Mouse (Mus musculus) G1E (cell line): ENCODE data around the gene Cep290. TPM values are rescaled to one million over a fixed set of nuclear protein-coding genes. Genes with fewer than 3 reads are reported as not detected.
A peak's percentile ranks its signal among the peaks of the same experiment; 100 is the strongest.

ENCODE experiments used
- ATAC-seq: 2 replicates; pipeline ENCODE4 v1.8.0; 2016; ENCODE audit warnings: mild to moderate bottlenecking; ENCODE audit not compliant: insufficient number of reproducible peaks, poor library complexity, low FRiP score, severe bottlenecking; ENCODE audit errors: extremely low read depth
- DNase-seq: peaks from one replicate; pipeline ENCODE4 v3.0.0; 2012; ENCODE audit warnings: low spot score
- H3K27me3 ChIP-seq: 2 replicates; pipeline ENCODE4 v1.6.1; 2012; ENCODE audit warnings: mild to moderate bottlenecking, low read length, inconsistent platforms; ENCODE audit not compliant: insufficient read depth
- H3K36me3 ChIP-seq: replicated peaks from 2 replicates; pipeline ENCODE3; 2012; ENCODE audit warnings: mild to moderate bottlenecking, inconsistent platforms
- H3K4me1 ChIP-seq: 2 replicates; pipeline ENCODE4 v1.6.1; 2012; ENCODE audit warnings: low read depth, low read length, inconsistent platforms, mixed read lengths; ENCODE audit not compliant: insufficient read depth
- H3K4me3 ChIP-seq: 2 replicates; pipeline ENCODE4 v1.5.1; 2012; ENCODE audit warnings: low read depth, mild to moderate bottlenecking, inconsistent platforms, low read length, moderate library complexity, mixed read lengths
- H3K9me3 ChIP-seq: replicated peaks from 2 replicates; pipeline ENCODE4 v1.6.1; 2012; ENCODE audit warnings: inconsistent platforms
- CTCF ChIP-seq: IDR thresholded peaks from 2 replicates; pipeline ENCODE4 v1.5.1; 2012; ENCODE audit warnings: low read depth, low read length, inconsistent platforms, mixed read lengths
- GATA1 ChIP-seq: IDR thresholded peaks from 2 replicates; pipeline ENCODE4 v1.6.1; 2012; ENCODE audit warnings: borderline replicate concordance, low read length, inconsistent platforms, mixed read lengths
- GATA2 ChIP-seq: IDR thresholded peaks from 2 replicates; pipeline ENCODE4 v1.6.1; 2012; ENCODE audit warnings: low read depth, low read length, inconsistent platforms, borderline replicate concordance
- POLR2AphosphoS5 ChIP-seq: IDR thresholded peaks from 2 replicates; pipeline ENCODE4 v1.6.1; 2012; ENCODE audit warnings: low read depth, low read length, inconsistent platforms; ENCODE audit not compliant: insufficient replicate concordance
- TAL1 ChIP-seq: conservative IDR thresholded peaks from 2 replicates; pipeline ENCODE4 v1.6.1; 2012; ENCODE audit warnings: low read depth, low read length, inconsistent platforms, mixed read lengths
- polyA plus RNA-seq: library from polyadenylated mRNA; stranded (reverse); fragments of >175 nt; gene quantifications from 2 replicates; pipeline ENCODE4 v1.2.3, GENCODE M21; 2012
- total RNA-seq, 2 experiments: library from RNA; stranded (forward) in 1 of 2; stranded (reverse) in 1 of 2; fragments of 200-1000 nt in 1 of 2; fragments of >200 nt in 1 of 2; fragmentation: Nextera tagmentation in 1 of 2; gene quantifications; 2 replicates each; pipeline ENCODE4 v1.2.3; 2014 to 2017

Cep290 gene
- 45.9 and 49.4 TPM in 2 replicates for total RNA-seq (2014; fragmentation: Nextera tagmentation)
- total RNA-seq (2017): 23.3 and 28.6 TPM in 2 replicates
- polyA plus RNA-seq: 0.58 and 1.0 TPM in 2 replicates

DNA sequence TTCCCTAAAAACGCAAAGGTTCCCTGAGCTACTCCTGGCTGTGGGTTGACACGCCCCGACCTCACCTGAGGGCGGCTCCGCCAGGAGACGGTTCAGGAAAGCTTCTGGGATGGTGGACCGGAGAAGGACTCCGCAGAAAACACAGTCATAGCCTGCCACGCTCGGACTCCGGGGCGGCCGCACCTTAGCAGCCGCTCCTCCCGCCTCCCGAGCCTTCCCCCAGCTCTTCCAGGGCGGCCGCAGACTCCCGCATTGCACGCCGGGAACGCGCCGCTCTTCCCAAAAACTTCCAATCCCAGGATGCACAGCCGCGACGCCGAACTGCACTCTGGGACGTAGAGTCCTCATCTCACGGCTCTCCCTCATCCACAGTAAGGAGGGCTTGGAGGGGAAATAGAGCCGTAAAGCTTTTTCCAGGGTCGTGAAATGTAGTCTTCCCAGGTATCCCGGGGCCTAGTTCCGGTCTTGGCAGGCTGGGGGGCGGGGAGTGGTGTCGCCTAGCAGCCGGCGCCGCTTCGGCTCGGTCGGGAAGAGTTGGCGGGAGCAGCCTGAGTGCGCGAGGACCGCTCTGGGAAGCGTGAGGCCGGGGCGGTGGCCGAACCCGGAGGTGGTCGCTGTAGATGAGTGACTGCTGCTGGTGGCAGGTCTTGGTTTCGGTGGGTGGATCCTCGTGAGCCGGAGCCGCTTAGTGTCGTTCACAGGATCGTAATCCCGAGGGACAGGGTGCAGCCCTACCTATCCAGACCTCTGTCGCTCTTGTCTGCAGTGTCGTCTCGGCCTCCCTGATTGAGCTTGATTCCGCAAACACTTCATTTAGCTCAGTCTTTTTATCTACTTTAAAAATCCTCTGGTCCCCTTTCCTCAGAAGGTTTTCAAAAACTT, at the start of gene Cep290, which contains the start of gene Tmtc3:
TSS of gene Cep290 (plus strand) at position 462 of the 882 bp plus-strand sequence.
TSS of gene Tmtc3 (minus strand) at position 254 of the 882 bp plus-strand sequence.
- H3K36me3 ChIP-seq: peaks cover 35% of the 10 kb centered on the region
- peaks cover 42% of the 10 kb centered on the region for H3K4me1 ChIP-seq
- TF ChIP-seq TAL1 (no peak), GATA2 (no peak), POLR2AphosphoS5 (no peak), CTCF (no peak), GATA1 (no peak)
- H3K9me3 ChIP-seq: no peaks in the 10 kb centered on the region
- DNase-seq: peak; percentile 84
- H3K4me3 ChIP-seq: peak within 1 kb of the TSS; percentile 84
- ATAC-seq: peak; percentile 89
- no peaks in the 10 kb centered on the region for H3K27me3 ChIP-seq

DNA sequence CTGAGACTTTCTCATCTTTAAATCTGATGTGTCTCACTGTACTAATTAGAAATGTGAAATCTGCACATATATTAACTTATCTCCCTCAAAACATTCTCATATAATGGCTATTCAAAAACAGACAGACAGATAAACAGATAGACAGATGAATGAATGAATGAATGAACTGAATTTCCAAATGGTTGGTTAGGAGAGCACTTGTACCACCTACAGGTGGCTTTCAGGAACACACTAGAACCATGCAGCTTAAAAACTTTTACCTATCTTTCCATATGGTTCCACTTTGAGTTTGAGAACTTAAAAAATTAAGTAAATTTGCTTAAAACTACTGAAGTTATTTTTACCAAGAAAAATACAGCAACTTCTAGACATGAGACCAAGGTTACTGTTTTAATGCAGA, 38.0 kb upstream of the Cep290 start:
- Histone ChIP-seq H3K9me3 (no peaks in the 10 kb centered on the region), H3K36me3 (peaks cover 34% of the 10 kb centered on the region), H3K27me3 (no peaks in the 10 kb centered on the region), H3K4me3 (no peak overlapping the region), H3K4me1 (no peaks in the 10 kb centered on the region)
- DNase-seq (no peak), ATAC-seq (peak; percentile 15; the same call in 1 of the 2 replicates)
- no peak for TF ChIP-seq CTCF
- TF ChIP-seq TAL1: no peak
- TF ChIP-seq POLR2AphosphoS5: no peak
- TF ChIP-seq GATA1: no peak
- no peak for TF ChIP-seq GATA2

GRCm38 (mm10) chr10:100460515-100460914, 26.8 kb upstream of the Cep290 start:
- no peak for DNase-seq
- peaks cover 59% of the 10 kb centered on the region for H3K36me3 ChIP-seq
- no peak for ATAC-seq
- no peaks in the 10 kb centered on the region for H3K27me3 ChIP-seq
- TF ChIP-seq POLR2AphosphoS5: no peak
- TF ChIP-seq CTCF: no peak
- no peak for TF ChIP-seq GATA2
- TF ChIP-seq TAL1: no peak
- no peak for TF ChIP-seq GATA1
- no peaks in the 10 kb centered on the region for H3K4me1 ChIP-seq
- no peak overlapping the region for H3K4me3 ChIP-seq
- H3K9me3 ChIP-seq: no peaks in the 10 kb centered on the region

- no peak for DNase-seq
- Histone ChIP-seq H3K27me3 (no peaks in the 10 kb centered on the region), H3K9me3 (no peaks in the 10 kb centered on the region), H3K36me3 (peaks cover 52% of the 10 kb centered on the region), H3K4me3 (no peak overlapping the region), H3K4me1 (no peaks in the 10 kb centered on the region)
- ATAC-seq: no peak
- TF ChIP-seq GATA2 (no peak), GATA1 (no peak), CTCF (no peak), TAL1 (no peak), POLR2AphosphoS5 (no peak)
Measured at GRCm38 (mm10) chr10:100475040-100475439, 12.3 kb upstream of the Cep290 start.

GRCm38 (mm10) chr10:100479538-100479937, 7.8 kb upstream of the Cep290 start:
- peaks cover 11% of the 10 kb centered on the region; the same call in 1 of the 2 replicates for H3K4me1 ChIP-seq
- H3K27me3 ChIP-seq: no peaks in the 10 kb centered on the region
- no peak for DNase-seq
- no peaks in the 10 kb centered on the region for H3K9me3 ChIP-seq
- peaks cover 47% of the 10 kb centered on the region for H3K36me3 ChIP-seq
- no peak for TF ChIP-seq GATA2
- no peak for TF ChIP-seq GATA1
- TF ChIP-seq POLR2AphosphoS5: no peak
- TF ChIP-seq CTCF: no peak
- no peak for TF ChIP-seq TAL1
- no peak overlapping the region for H3K4me3 ChIP-seq
- no peak for ATAC-seq

- Histone ChIP-seq H3K4me3 (peak overlapping the region; percentile 84), H3K9me3 (no peaks in the 10 kb centered on the region), H3K27me3 (no peaks in the 10 kb centered on the region), H3K4me1 (peaks cover 39% of the 10 kb centered on the region), H3K36me3 (peaks cover 30% of the 10 kb centered on the region)
- TF ChIP-seq GATA1 (no peak), GATA2 (no peak), TAL1 (no peak), POLR2AphosphoS5 (no peak), CTCF (no peak)
- DNase-seq: peak; percentile 4
- peak; percentile 15 for ATAC-seq
Measured at GRCm38 (mm10) chr10:100486701-100487096, 659 bp upstream of the Cep290 start.
